Mouse (Mus musculus): ENCODE results near the gene Cmtm6.

Cmtm6 gene

GRCm38 (mm10) chr9:114729911-114730805 lies 758 bp upstream of the Cmtm6 start:
- in situ Hi-C loops (cut with MboI, MseI): loop anchor here (5.0 kb wide), 1 partner anchor 83 kb away; no protein-coding TSS in a partner anchor

- in situ Hi-C loops (cut with MboI, MseI): no loop called here
Observed at GRCm38 (mm10) chr9:114731871-114732682, 1.2 kb downstream of the Cmtm6 start.

- in situ Hi-C loops (cut with MboI, MseI): no loop called here
Observed at GRCm38 (mm10) chr9:114733238-114733637, 2.3 kb downstream of the Cmtm6 start.

- in situ Hi-C loops (cut with MboI, MseI): no loop called here
Observed at GRCm38 (mm10) chr9:114736442-114736841, 5.5 kb downstream of the Cmtm6 start.

GRCm38 (mm10) chr9:114740336-114740735 lies 9.4 kb downstream of the Cmtm6 start:
- in situ Hi-C loops (cut with MboI, MseI): no loop called here

- in situ Hi-C loops (cut with MboI, MseI): no loop called here
Observed at GRCm38 (mm10) chr9:114742731-114743130, 11.8 kb downstream of the Cmtm6 start.

GRCm38 (mm10) chr9:114745163-114745562 lies 14.2 kb downstream of the Cmtm6 start:
- in situ Hi-C loops (cut with MboI, MseI): no loop called here

GRCm38 (mm10) chr9:114745654-114746053 lies 14.7 kb downstream of the Cmtm6 start:
- in situ Hi-C loops (cut with MboI, MseI): no loop called here

GRCm38 (mm10) chr9:114747012-114747411 lies 16.1 kb downstream of the Cmtm6 start:
- in situ Hi-C loops (cut with MboI, MseI): no loop called here

- in situ Hi-C loops (cut with MboI, MseI): no loop called here
Observed at GRCm38 (mm10) chr9:114747466-114747865, 16.6 kb downstream of the Cmtm6 start.

- in situ Hi-C loops (cut with MboI, MseI): no loop called here
Observed at GRCm38 (mm10) chr9:114751582-114751981, 20.7 kb downstream of the Cmtm6 start.

- in situ Hi-C loops (cut with MboI, MseI): no loop called here
Observed at GRCm38 (mm10) chr9:114752311-114752710, 21.4 kb downstream of the Cmtm6 start.

- in situ Hi-C loops (cut with MboI, MseI): no loop called here
Observed at GRCm38 (mm10) chr9:114752863-114753484, 22.1 kb downstream of the Cmtm6 start.

GRCm38 (mm10) chr9:114758272-114758671 lies 27.4 kb downstream of the Cmtm6 start:
- in situ Hi-C loops (cut with MboI, MseI): no loop called here

GRCm38 (mm10) chr9:114758801-114759200 lies 27.9 kb downstream of the Cmtm6 start:
- in situ Hi-C loops (cut with MboI, MseI): no loop called here

- in situ Hi-C loops (cut with MboI, MseI): no loop called here
Observed at GRCm38 (mm10) chr9:114759886-114760285, 29.0 kb downstream of the Cmtm6 start.

GRCm38 (mm10) chr9:114760353-114760752 lies 29.4 kb downstream of the Cmtm6 start:
- in situ Hi-C loops (cut with MboI, MseI): no loop called here

GRCm38 (mm10) chr9:114761848-114762247 lies 30.9 kb downstream of the Cmtm6 start:
- in situ Hi-C loops (cut with MboI, MseI): no loop called here

GRCm38 (mm10) chr9:114763341-114763740 lies 32.4 kb downstream of the Cmtm6 start:
- in situ Hi-C loops (cut with MboI, MseI): no loop called here

GRCm38 (mm10) chr9:114767030-114767429 lies 36.1 kb downstream of the Cmtm6 start:
- in situ Hi-C loops (cut with MboI, MseI): no loop called here

GRCm38 (mm10) chr9:114767507-114767906 lies 36.6 kb downstream of the Cmtm6 start:
- in situ Hi-C loops (cut with MboI, MseI): no loop called here

- in situ Hi-C loops (cut with MboI, MseI): no loop called here
Observed at GRCm38 (mm10) chr9:114768066-114768465, 37.1 kb downstream of the Cmtm6 start.

Data from T-helper 1 cell (primary cell).